Mouse (Mus musculus): Measurements from ENCODE around the gene Extl2.

Extl2 gene

DNA sequence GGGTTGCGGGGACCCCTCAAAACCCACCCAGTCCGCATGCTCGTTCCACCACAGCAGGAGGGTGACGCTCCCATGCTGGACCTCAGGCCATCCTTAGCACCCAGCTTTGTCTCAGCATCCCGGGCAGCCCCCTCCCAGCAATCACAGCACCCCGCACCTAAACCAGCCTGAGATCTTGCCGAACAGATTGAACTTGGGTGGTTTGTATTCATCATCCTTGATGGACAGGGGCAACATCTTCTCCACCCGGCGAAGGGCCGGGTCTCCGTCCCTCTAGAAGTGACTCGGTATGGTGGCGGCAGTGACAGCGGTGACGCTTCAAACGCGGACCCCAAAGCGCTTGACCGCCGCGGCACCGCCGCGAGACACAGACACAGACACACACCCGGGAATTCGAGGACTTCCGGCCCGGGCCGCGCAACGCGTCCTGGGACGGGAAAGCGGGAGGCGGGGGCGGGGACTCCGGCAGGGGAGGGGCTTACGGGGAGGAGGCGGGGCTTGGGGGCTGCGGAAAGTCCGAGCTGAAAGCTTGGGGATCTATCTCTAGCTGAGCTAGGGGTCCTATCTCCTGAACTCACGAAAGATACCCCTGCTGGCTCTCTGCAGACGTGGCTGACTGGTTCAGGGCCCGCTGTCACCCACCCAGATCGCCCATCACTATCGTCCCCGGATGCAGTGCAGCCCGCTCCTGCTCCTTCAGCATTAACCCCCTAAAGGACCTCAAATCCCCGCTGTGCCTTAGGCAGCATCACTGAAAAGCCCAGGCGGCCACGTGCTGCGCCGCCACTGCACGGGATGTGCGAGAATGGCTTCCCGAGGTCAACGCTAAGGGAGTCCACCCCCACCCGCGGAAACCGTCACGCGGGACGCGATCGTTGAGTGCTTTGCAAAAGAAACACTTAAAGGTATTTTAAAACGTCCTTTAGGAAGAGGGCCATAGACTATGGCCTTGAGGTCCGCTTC lies at the start of gene Extl2, which contains the start of gene Slc30a7:
Gene Extl2 (plus strand): TSS at position 485 of the 963 bp plus-strand sequence.
Gene Slc30a7 (minus strand): TSS at position 429 of the 963 bp plus-strand sequence.
- peak; percentile 86 for DNase-seq (ENCODE audit: low spot score)

DNA sequence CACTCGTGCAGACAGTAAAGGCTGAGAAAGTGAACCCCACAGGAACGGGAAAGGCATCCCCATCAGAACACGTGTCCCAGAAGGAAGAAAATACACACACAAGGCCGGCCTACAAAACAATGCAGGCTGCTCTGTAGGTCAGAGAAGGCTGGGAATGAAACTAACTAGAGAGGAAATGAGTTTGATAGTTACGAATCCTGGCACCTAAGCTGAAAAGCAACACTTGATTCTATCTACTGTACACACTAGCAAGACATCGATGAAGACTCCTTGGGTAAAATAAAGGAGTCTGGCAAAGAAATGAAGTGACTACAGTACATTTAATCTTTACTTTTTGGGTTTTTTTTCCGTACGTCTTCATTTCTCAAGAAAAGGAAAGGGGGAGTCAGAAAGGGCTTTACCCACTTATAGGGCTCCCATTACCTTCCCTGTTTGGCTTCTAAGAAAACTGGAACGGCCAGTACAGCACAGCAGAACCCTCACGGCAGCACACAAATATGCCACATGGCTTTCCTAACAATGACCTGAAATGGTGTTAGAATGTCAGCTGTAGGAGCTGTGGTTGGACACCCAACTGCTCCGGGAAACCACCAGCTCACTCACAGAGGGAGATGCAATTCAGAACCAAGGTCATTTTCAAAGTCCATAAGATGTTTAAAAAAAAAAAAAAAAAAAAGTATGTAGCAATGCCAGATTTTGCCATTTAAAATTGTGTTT lies 45.8 kb upstream of the Extl2 start:
- DNase-seq (ENCODE audit: low spot score), result no peak

- no peak for DNase-seq (ENCODE audit: low spot score)
Measured at GRCm38 (mm10) chr3:115962028-115962415, 45.2 kb upstream of the Extl2 start.

GRCm38 (mm10) chr3:115963597-115963996 lies 43.7 kb upstream of the Extl2 start:
- no peak for DNase-seq (ENCODE audit: low spot score)

GRCm38 (mm10) chr3:115964071-115964470 lies 43.2 kb upstream of the Extl2 start:
- DNase-seq (ENCODE audit: low spot score), result no peak

GRCm38 (mm10) chr3:115968745-115969530 lies 38.3 kb upstream of the Extl2 start:
- no peak for DNase-seq (ENCODE audit: low spot score)

- no peak for DNase-seq (ENCODE audit: low spot score)
Measured at GRCm38 (mm10) chr3:115971045-115971785, 36.0 kb upstream of the Extl2 start.

DNA sequence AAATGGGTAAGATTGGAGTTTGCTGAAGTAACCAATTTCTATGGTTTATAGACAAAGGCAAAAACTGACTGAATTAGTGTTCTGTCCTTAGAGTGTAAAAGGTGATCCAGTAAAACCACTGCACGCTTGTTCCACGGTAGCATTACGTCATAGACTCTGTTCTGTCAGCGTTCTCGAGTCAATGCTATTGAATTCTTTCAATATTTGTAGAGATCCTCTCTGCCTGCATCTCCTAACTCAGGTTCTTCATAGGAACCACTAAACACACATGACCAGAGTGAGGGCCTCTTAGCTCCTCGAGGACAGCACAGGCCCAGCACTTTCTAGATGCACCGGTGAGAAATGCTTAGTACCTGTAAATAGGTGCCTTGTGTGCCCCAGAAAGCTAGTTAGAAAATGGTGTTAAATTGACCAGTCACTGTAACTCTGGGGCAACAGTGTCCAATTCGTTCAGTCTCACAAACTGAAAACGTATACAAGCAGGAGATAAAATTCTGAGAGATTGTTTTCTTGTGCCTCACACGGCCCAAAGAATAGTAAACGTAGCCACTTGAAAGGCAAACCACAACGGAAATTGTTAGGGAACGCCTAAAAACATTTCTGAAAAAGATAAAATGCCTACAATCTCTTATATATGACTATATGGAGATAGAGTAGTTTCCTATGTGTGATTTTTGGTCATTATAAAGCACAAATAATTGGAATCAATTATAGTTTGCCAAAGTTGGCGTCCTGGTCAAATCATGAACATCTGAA lies 35.2 kb upstream of the Extl2 start:
- DNase-seq (ENCODE audit: low spot score), result no peak

GRCm38 (mm10) chr3:115974228-115974627 lies 33.0 kb upstream of the Extl2 start:
- DNase-seq (ENCODE audit: low spot score), result no peak

DNA sequence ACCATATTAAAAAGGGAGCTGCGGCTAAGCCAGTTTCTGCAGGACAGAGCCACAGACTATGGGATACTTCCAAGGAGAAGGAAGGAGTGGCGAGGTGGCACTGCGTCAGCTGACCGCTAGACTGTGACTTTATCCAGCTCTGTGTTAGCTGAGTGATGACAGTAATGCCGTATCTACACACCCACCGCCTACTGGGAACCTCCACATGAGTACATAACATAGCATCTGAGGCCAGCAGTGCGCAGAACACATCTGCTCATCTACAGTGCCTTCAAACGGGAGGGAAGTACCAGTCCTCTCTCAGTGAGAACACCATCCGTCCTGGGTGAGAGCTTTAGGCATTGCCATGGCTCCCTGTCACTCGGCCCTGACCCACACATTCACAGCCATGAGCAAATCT lies 32.3 kb upstream of the Extl2 start:
- DNase-seq (ENCODE audit: low spot score), result no peak

GRCm38 (mm10) chr3:115979000-115979399 lies 28.3 kb upstream of the Extl2 start:
- no peak for DNase-seq (ENCODE audit: low spot score)

- DNase-seq (ENCODE audit: low spot score), result no peak
Measured at GRCm38 (mm10) chr3:115983217-115983616, 24.0 kb upstream of the Extl2 start.

- DNase-seq (ENCODE audit: low spot score), result no peak
Measured at GRCm38 (mm10) chr3:115984653-115985052, 22.6 kb upstream of the Extl2 start.

- DNase-seq (ENCODE audit: low spot score), result no peak
Measured at GRCm38 (mm10) chr3:115985183-115985892, 21.9 kb upstream of the Extl2 start.

- DNase-seq (ENCODE audit: low spot score), result no peak
Measured at GRCm38 (mm10) chr3:115992103-115992502, 15.2 kb upstream of the Extl2 start.

- DNase-seq (ENCODE audit: low spot score), result no peak
Measured at GRCm38 (mm10) chr3:115992588-115992987, 14.7 kb upstream of the Extl2 start.

- no peak for DNase-seq (ENCODE audit: low spot score)
Measured at GRCm38 (mm10) chr3:115993025-115993424, 14.2 kb upstream of the Extl2 start.

DNA sequence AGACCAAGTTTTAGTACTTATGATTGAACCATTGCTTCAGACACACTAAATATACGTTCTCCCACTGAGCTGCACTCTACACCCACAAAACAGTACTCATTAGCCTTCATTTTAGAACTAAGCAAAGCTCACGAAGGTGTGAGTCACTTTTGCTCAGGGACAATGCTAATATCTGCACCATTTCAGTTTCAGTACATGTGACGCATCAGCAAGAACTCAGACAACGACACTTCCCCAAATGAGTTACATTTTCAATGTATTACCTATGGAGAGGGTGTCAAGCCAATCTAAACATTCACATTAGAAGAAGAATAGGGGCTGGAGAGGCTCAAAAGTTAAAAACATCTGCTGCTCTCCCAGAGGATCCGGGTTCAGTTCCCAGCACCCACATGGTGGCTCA lies 10.3 kb upstream of the Extl2 start:
- DNase-seq (ENCODE audit: low spot score), result no peak

DNA sequence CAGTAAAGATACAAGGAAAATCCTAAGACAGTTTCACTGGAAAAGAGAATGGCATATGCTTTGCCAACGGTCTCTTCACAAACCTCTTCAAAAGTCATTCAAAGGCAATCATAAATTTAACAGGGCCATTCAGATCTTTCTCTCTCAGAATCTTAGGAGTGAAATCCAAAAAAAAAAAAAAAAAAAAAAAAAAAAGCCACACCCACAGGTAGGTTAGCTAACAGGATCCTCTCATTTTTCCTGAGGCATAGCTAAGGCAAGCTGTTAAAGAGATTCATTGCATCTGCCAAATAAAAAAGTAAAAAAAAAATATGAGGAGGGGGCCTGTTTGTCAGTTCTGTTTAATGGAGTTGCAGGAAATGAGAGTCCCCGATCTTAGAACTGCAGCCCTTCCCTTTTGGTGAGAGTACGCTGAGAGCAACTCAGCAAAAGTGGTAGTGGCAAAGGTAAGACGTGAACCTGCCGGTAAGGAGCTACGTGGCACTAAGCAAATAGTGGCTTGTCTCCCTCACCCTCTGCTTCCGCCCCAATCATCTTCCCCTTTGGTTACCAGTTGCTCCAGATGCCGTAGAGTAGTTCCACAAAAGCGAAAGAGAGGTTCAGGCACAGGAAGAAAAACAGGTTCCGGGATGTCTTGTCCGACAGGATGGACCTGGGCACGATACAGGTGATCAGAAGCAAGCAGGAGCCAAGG lies 831 bp upstream of the Extl2 start:
- no peak for DNase-seq (ENCODE audit: low spot score)

Measured in layer of hippocampus, adult 11-12 months (tissue).